Mouse (Mus musculus) hindbrain, embryonic 15.5 days (tissue): Measurements from ENCODE around the gene Ccna1. TPM values are rescaled to one million over a fixed set of nuclear protein-coding genes. Genes with fewer than 3 reads are reported as not detected.

ENCODE experiments used
- ATAC-seq: fragments of 200-750 bp; cut with Nextera tagmentation; 2 replicates; pipeline ENCODE4 v1.8.0; 2017; ENCODE audit warnings: low read depth, moderate number of reproducible peaks, moderate TSS enrichment; ENCODE audit not compliant: low FRiP score
- H3K27ac ChIP-seq: fragments of 300-500 bp; sonication (generic); replicated peaks from 2 replicates; pipeline ENCODE4 v1.5.1; 2015; ENCODE audit warnings: mild to moderate bottlenecking, inconsistent platforms
- H3K27me3 ChIP-seq: fragments of 300-500 bp; sonication (generic); 2 replicates; pipeline ENCODE4 v1.6.1; 2015; ENCODE audit warnings: control low read depth, inconsistent platforms
- H3K36me3 ChIP-seq: fragments of 300-500 bp; sonication (generic); 2 replicates; pipeline ENCODE4 v1.6.1; 2015; ENCODE audit warnings: control low read depth, inconsistent platforms
- H3K4me1 ChIP-seq: fragments of 300-500 bp; sonication (generic); replicated peaks from 2 replicates; pipeline ENCODE4 v1.6.1; 2015; ENCODE audit warnings: control low read depth, inconsistent platforms
- H3K4me2 ChIP-seq: fragments of 300-500 bp; sonication (generic); 2 replicates; pipeline ENCODE4 v1.6.1; 2015; ENCODE audit warnings: moderate library complexity, mild to moderate bottlenecking, inconsistent platforms
- H3K4me3 ChIP-seq: fragments of 300-500 bp; sonication (generic); 2 replicates; pipeline ENCODE4 v1.5.1; 2015; ENCODE audit warnings: mild to moderate bottlenecking, inconsistent platforms
- H3K9ac ChIP-seq: fragments of 300-500 bp; sonication (generic); 2 replicates; pipeline ENCODE4 v1.6.1; 2015; ENCODE audit warnings: inconsistent platforms
- H3K9me3 ChIP-seq: fragments of 300-500 bp; sonication (generic); 2 replicates; pipeline ENCODE4 v1.6.1; 2016; ENCODE audit warnings: control low read depth, inconsistent platforms
- WGBS: fragments of 180-500 bp; shearing (Covaris S2); methylation state at CpG from one replicate; pipeline ENCODE4 v1.1.7; 2015; 5-methylcytosine and 5-hydroxymethylcytosine counted together
- polyA plus RNA-seq: library from polyadenylated mRNA; unstranded; fragments of >200 nt; fragmentation: Nextera tagmentation; extraction: Ambion mirVana; gene quantifications from 2 replicates; pipeline ENCODE4 v1.2.1, GENCODE M21; 2015

Gene Ccna1
- polyA plus RNA-seq, 1 experiment from 2014 or later = 2.1 TPM

- Histone ChIP-seq H3K9ac (no peak overlapping the region), H3K36me3 (no peaks in the 10 kb centered on the region), H3K4me1 (0 out of 2 replicates have a peak, but pooled peaks cover 4% of the 10 kb centered on the region), H3K27me3 (0 out of 2 replicates have a peak, but pooled peaks cover 2% of the 10 kb centered on the region), H3K4me2 (no peak overlapping the region), H3K27ac (no peak overlapping the region), H3K4me3 (no peak overlapping the region), H3K9me3 (no peaks in the 10 kb centered on the region)
- WGBS = 90% methylated on average over 5 of the region's 5 CpGs
- no peak for ATAC-seq
Measured at GRCm38 (mm10) chr3:55086948-55087347, 31.6 kb upstream of the Ccna1 start.

- no peak overlapping the region for H3K27ac ChIP-seq
- H3K9me3 ChIP-seq = no peaks in the 10 kb centered on the region
- H3K9ac ChIP-seq = no peak overlapping the region
- H3K4me1 ChIP-seq = 0 out of 2 replicates have a peak, but pooled peaks cover 4% of the 10 kb centered on the region
- H3K4me2 ChIP-seq = no peak overlapping the region
- WGBS = 50% methylated on average over 3 of the region's 3 CpGs
- no peak for ATAC-seq
- H3K36me3 ChIP-seq = no peaks in the 10 kb centered on the region
- 0 out of 2 replicates have a peak, but pooled peaks cover 2% of the 10 kb centered on the region for H3K27me3 ChIP-seq
- no peak overlapping the region for H3K4me3 ChIP-seq
Measured at GRCm38 (mm10) chr3:55085716-55086115, 30.4 kb upstream of the Ccna1 start.

GRCm38 (mm10) chr3:55084781-55085180 lies 29.5 kb upstream of the Ccna1 start:
- Histone ChIP-seq H3K36me3 (no peaks in the 10 kb centered on the region), H3K4me3 (no peak overlapping the region), H3K4me2 (no peak overlapping the region), H3K27ac (no peak overlapping the region), H3K9me3 (no peaks in the 10 kb centered on the region), H3K9ac (no peak overlapping the region), H3K4me1 (0 out of 2 replicates have a peak, but pooled peaks cover 4% of the 10 kb centered on the region), H3K27me3 (0 out of 2 replicates have a peak, but pooled peaks cover 2% of the 10 kb centered on the region)
- WGBS = 44% methylated on average over 6 of the region's 6 CpGs
- no peak; the same call in 1 of the 2 replicates for ATAC-seq

- WGBS = 20% methylated on average over 6 of the region's 6 CpGs
- ATAC-seq = no peak
- peaks cover 13% of the 10 kb centered on the region; the same call in 1 of the 2 replicates for H3K4me1 ChIP-seq
Measured at GRCm38 (mm10) chr3:55080055-55080454, 24.8 kb upstream of the Ccna1 start.

GRCm38 (mm10) chr3:55079619-55080018 lies 24.3 kb upstream of the Ccna1 start:
- Histone ChIP-seq H3K9me3 (no peaks in the 10 kb centered on the region), H3K4me1 (peaks cover 10% of the 10 kb centered on the region; the same call in 1 of the 2 replicates), H3K9ac (no peak overlapping the region), H3K36me3 (no peaks in the 10 kb centered on the region), H3K4me3 (no peak overlapping the region), H3K4me2 (no peak overlapping the region), H3K27me3 (no peaks in the 10 kb centered on the region), H3K27ac (no peak overlapping the region)
- WGBS = 87% methylated on average over 8 of the region's 8 CpGs
- no peak for ATAC-seq

More at GRCm38 (mm10) chr3:55080055-55080454, 24.8 kb upstream of the Ccna1 start:
- H3K27ac ChIP-seq = no peak overlapping the region
- no peak overlapping the region for H3K9ac ChIP-seq
- H3K9me3 ChIP-seq = no peaks in the 10 kb centered on the region
- H3K36me3 ChIP-seq = no peaks in the 10 kb centered on the region
- H3K4me2 ChIP-seq = no peak overlapping the region
- no peaks in the 10 kb centered on the region for H3K27me3 ChIP-seq
- H3K4me3 ChIP-seq = no peak overlapping the region

- no peaks in the 10 kb centered on the region for H3K36me3 ChIP-seq
- 25% methylated on average over 6 of the region's 6 CpGs for WGBS
- H3K4me3 ChIP-seq = no peak overlapping the region
- no peak for ATAC-seq
- no peaks in the 10 kb centered on the region for H3K27me3 ChIP-seq
- no peaks in the 10 kb centered on the region for H3K9me3 ChIP-seq
- peaks cover 10% of the 10 kb centered on the region; the same call in 1 of the 2 replicates for H3K4me1 ChIP-seq
- no peak overlapping the region for H3K27ac ChIP-seq
- no peak overlapping the region for H3K4me2 ChIP-seq
- H3K9ac ChIP-seq = no peak overlapping the region
Measured at GRCm38 (mm10) chr3:55078233-55078632, 22.9 kb upstream of the Ccna1 start.

- peak; percentile 59 for ATAC-seq
- H3K27me3 ChIP-seq = no peaks in the 10 kb centered on the region
- WGBS = 44% methylated on average over 3 of the region's 3 CpGs
- no peak overlapping the region for H3K9ac ChIP-seq
- no peaks in the 10 kb centered on the region for H3K36me3 ChIP-seq
- peaks cover 10% of the 10 kb centered on the region; the same call in 1 of the 2 replicates for H3K4me1 ChIP-seq
- H3K4me2 ChIP-seq = no peak overlapping the region
- no peak overlapping the region for H3K4me3 ChIP-seq
- H3K9me3 ChIP-seq = no peaks in the 10 kb centered on the region
- no peak overlapping the region for H3K27ac ChIP-seq
Measured at GRCm38 (mm10) chr3:55075294-55075648, 20.0 kb upstream of the Ccna1 start.

GRCm38 (mm10) chr3:55074576-55075293 lies 19.4 kb upstream of the Ccna1 start:
- H3K4me3 ChIP-seq = no peak overlapping the region
- no peaks in the 10 kb centered on the region for H3K36me3 ChIP-seq
- 0 out of 2 replicates have a peak overlapping the region, but pooled peaks have one; percentile 38 for H3K27ac ChIP-seq
- 63% methylated on average over 6 of the region's 6 CpGs for WGBS
- H3K9me3 ChIP-seq = no peaks in the 10 kb centered on the region
- H3K4me2 ChIP-seq = no peak overlapping the region
- H3K4me1 ChIP-seq = peaks cover 10% of the 10 kb centered on the region; the same call in 1 of the 2 replicates
- H3K27me3 ChIP-seq = no peaks in the 10 kb centered on the region
- ATAC-seq = peak; percentile 42; the same call in 1 of the 2 replicates
- H3K9ac ChIP-seq = no peak overlapping the region

GRCm38 (mm10) chr3:55067791-55068434 lies 12.6 kb upstream of the Ccna1 start:
- Histone ChIP-seq H3K4me1 (peaks cover 22% of the 10 kb centered on the region; the same call in 1 of the 2 replicates), H3K27ac (no peak overlapping the region), H3K9ac (no peak overlapping the region), H3K4me2 (no peak overlapping the region), H3K9me3 (no peaks in the 10 kb centered on the region), H3K27me3 (no peaks in the 10 kb centered on the region), H3K36me3 (no peaks in the 10 kb centered on the region), H3K4me3 (no peak overlapping the region)
- 33% methylated on average over 7 of the region's 7 CpGs for WGBS
- no peak for ATAC-seq

- Histone ChIP-seq H3K36me3 (no peaks in the 10 kb centered on the region), H3K4me1 (peaks cover 22% of the 10 kb centered on the region; the same call in 1 of the 2 replicates), H3K4me3 (no peak overlapping the region), H3K4me2 (peak overlapping the region; percentile 24), H3K27me3 (no peaks in the 10 kb centered on the region), H3K27ac (peak overlapping the region; percentile 45; the same call in 1 of the 2 replicates), H3K9me3 (no peaks in the 10 kb centered on the region), H3K9ac (no peak overlapping the region)
- 45% methylated on average over 12 of the region's 12 CpGs for WGBS
- peak; percentile 37; the same call in 1 of the 2 replicates for ATAC-seq
Measured at GRCm38 (mm10) chr3:55066666-55067023, 11.3 kb upstream of the Ccna1 start.

GRCm38 (mm10) chr3:55065738-55066665 lies 10.7 kb upstream of the Ccna1 start:
- H3K9me3 ChIP-seq = no peaks in the 10 kb centered on the region
- H3K4me2 ChIP-seq = peak overlapping the region; percentile 24
- H3K27me3 ChIP-seq = no peaks in the 10 kb centered on the region
- peak; percentile 54; the same call in 1 of the 2 replicates for ATAC-seq
- peaks cover 22% of the 10 kb centered on the region; the same call in 1 of the 2 replicates for H3K4me1 ChIP-seq
- WGBS = 49% methylated on average over 14 of the region's 14 CpGs
- peak overlapping the region; percentile 45 for H3K27ac ChIP-seq
- no peaks in the 10 kb centered on the region for H3K36me3 ChIP-seq
- no peak overlapping the region for H3K4me3 ChIP-seq
- H3K9ac ChIP-seq = no peak overlapping the region
